Comparison of ENCODE assay signal across 19 mouse cellular contexts in the genomic region with DNA sequence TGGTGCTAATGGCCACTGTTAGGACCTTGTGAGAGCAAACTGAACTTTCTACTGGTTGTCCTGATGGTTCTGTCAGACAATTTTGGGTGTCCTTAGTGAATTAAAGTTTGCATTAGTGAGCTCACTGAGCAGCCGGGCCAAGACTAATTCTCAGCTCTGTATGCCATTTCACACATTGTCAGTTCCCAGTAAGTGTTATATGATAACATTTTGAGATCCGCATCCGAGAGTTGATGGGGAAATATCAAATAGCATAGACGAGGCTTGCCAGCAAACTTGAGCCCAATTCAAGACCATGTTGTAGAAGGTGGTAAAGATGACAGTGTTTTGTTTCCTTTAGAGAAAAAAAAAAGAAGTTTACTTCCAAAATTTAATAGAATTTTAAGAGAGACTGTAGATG.
"Had no signal": no experiment of that assay in that cellular context is flagged by ENCODE, and none has a peak within 500 bp of the region (broad histone marks: within the 10 kb centered on the region; RNA-seq: fewer than 3 reads in every experiment).

No protein-coding gene starts in this region.

- DNase-seq: lung, adult 18-20 months; lung, embryonic 14.5 days; lung, postnatal 10 days; lung, postnatal 4 days; midbrain, embryonic 14.5 days; retina, postnatal 1 day; right cerebral cortex, adult 18-20 months; right cerebral cortex, postnatal 25 days; right cerebral cortex, postnatal 4 days; spleen, adult 18-20 months; thymus, adult 18-20 months; thymus, postnatal 14 days; thymus, postnatal 36 days had no signal

- ATAC-seq: midbrain, embryonic 16.5 days had no signal

- H3K4me2 ChIP-seq: lung, embryonic 14.5 days; midbrain, embryonic 12.5 days; neural tube, embryonic 13.5 days; neural tube, embryonic 15.5 days had no signal

- H3K36me3 ChIP-seq: midbrain, embryonic 10.5 days; midbrain, embryonic 12.5 days; neural tube, embryonic 13.5 days; neural tube, embryonic 15.5 days had no signal

- H3K4me3 ChIP-seq: midbrain, embryonic 10.5 days; midbrain, embryonic 12.5 days; myocyte; neural tube, embryonic 13.5 days; neural tube, embryonic 15.5 days had no signal

- H3K27me3 ChIP-seq: midbrain, embryonic 12.5 days; neural tube, embryonic 13.5 days; neural tube, embryonic 15.5 days had no signal

- H3K9ac ChIP-seq: lung, embryonic 14.5 days; midbrain, embryonic 12.5 days; neural tube, embryonic 13.5 days; neural tube, embryonic 15.5 days had no signal

- H3K9me3 ChIP-seq: midbrain, embryonic 10.5 days; midbrain, embryonic 12.5 days; neural tube, embryonic 13.5 days; neural tube, embryonic 15.5 days had no signal

- H3K4me1 ChIP-seq: midbrain, embryonic 10.5 days; midbrain, embryonic 12.5 days; neural tube, embryonic 13.5 days; neural tube, embryonic 15.5 days had no signal

- H3K27ac ChIP-seq: midbrain, embryonic 10.5 days; midbrain, embryonic 12.5 days; neural tube, embryonic 13.5 days; neural tube, embryonic 15.5 days had no signal
